Mouse (Mus musculus) G1E (cell line): ENCODE results near the gene Lypla2. TPM values are rescaled to one million over a fixed set of nuclear protein-coding genes. Genes with fewer than 3 reads are reported as not detected.

Source experiments
- ATAC-seq: 2 replicates; pipeline ENCODE4 v1.8.0; 2016; ENCODE audit warnings: mild to moderate bottlenecking; ENCODE audit not compliant: insufficient number of reproducible peaks, poor library complexity, low FRiP score, severe bottlenecking; ENCODE audit errors: extremely low read depth
- DNase-seq: peaks from one replicate; pipeline ENCODE4 v3.0.0; 2012; ENCODE audit warnings: low spot score
- H3K27me3 ChIP-seq: 2 replicates; pipeline ENCODE4 v1.6.1; 2012; ENCODE audit warnings: mild to moderate bottlenecking, low read length, inconsistent platforms; ENCODE audit not compliant: insufficient read depth
- H3K36me3 ChIP-seq: replicated peaks from 2 replicates; pipeline ENCODE3; 2012; ENCODE audit warnings: mild to moderate bottlenecking, inconsistent platforms
- H3K4me1 ChIP-seq: 2 replicates; pipeline ENCODE4 v1.6.1; 2012; ENCODE audit warnings: low read depth, low read length, inconsistent platforms, mixed read lengths; ENCODE audit not compliant: insufficient read depth
- H3K4me3 ChIP-seq: 2 replicates; pipeline ENCODE4 v1.5.1; 2012; ENCODE audit warnings: low read depth, mild to moderate bottlenecking, inconsistent platforms, low read length, moderate library complexity, mixed read lengths
- H3K9me3 ChIP-seq: replicated peaks from 2 replicates; pipeline ENCODE4 v1.6.1; 2012; ENCODE audit warnings: inconsistent platforms
- CTCF ChIP-seq: IDR thresholded peaks from 2 replicates; pipeline ENCODE4 v1.5.1; 2012; ENCODE audit warnings: low read depth, low read length, inconsistent platforms, mixed read lengths
- GATA1 ChIP-seq: IDR thresholded peaks from 2 replicates; pipeline ENCODE4 v1.6.1; 2012; ENCODE audit warnings: borderline replicate concordance, low read length, inconsistent platforms, mixed read lengths
- GATA2 ChIP-seq: IDR thresholded peaks from 2 replicates; pipeline ENCODE4 v1.6.1; 2012; ENCODE audit warnings: low read depth, low read length, inconsistent platforms, borderline replicate concordance
- POLR2AphosphoS5 ChIP-seq: IDR thresholded peaks from 2 replicates; pipeline ENCODE4 v1.6.1; 2012; ENCODE audit warnings: low read depth, low read length, inconsistent platforms; ENCODE audit not compliant: insufficient replicate concordance
- TAL1 ChIP-seq: conservative IDR thresholded peaks from 2 replicates; pipeline ENCODE4 v1.6.1; 2012; ENCODE audit warnings: low read depth, low read length, inconsistent platforms, mixed read lengths
- polyA plus RNA-seq: library from polyadenylated mRNA; stranded (reverse); fragments of >175 nt; gene quantifications from 2 replicates; pipeline ENCODE4 v1.2.3, GENCODE M21; 2012
- total RNA-seq, 2 experiments: library from RNA; stranded (forward) in 1 of 2; stranded (reverse) in 1 of 2; fragments of 200-1000 nt in 1 of 2; fragments of >200 nt in 1 of 2; fragmentation: Nextera tagmentation in 1 of 2; gene quantifications; 2 replicates each; pipeline ENCODE4 v1.2.3; 2014 to 2017

The Lypla2 gene
- total and polyA plus RNA-seq, 3 experiments: 28.5 to 243 (median 53.9) TPM

- H3K27me3 ChIP-seq: no peaks in the 10 kb centered on the region
- no peaks in the 10 kb centered on the region for H3K9me3 ChIP-seq
- no peak for TF ChIP-seq GATA1
- DNase-seq (no peak), ATAC-seq (no peak)
- peaks cover 43% of the 10 kb centered on the region for H3K4me1 ChIP-seq
- no peak overlapping the region for H3K4me3 ChIP-seq
- H3K36me3 ChIP-seq: peaks cover 78% of the 10 kb centered on the region
Measured at GRCm38 (mm10) chr4:135961709-135962108, 10.7 kb downstream of the Lypla2 start.

- H3K36me3 ChIP-seq: peaks cover 78% of the 10 kb centered on the region
- ATAC-seq: no peak
Measured at GRCm38 (mm10) chr4:135960717-135961116, 11.7 kb downstream of the Lypla2 start.

DNA sequence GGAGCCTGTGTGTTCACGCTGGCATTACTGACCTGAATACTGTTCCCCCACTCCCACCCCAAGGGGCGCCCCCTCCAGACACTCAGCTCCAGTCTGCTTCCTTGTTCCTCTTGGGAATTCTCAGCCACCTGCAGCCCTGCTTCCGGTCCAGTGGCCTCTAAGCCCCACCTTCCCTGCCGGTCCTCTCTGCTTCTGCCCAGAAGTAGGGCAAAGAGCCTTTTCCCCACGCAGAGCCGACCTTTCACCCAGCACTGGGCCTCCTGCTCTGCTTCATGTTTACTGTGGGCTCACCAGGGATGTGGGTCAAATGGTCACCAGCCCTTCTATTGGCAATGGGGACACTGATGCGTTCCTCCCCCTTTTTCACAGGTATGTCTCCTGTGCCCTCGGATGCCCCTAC lies 14.1 kb downstream of the Lypla2 start:
- DNase-seq: no peak
- Histone ChIP-seq H3K9me3 (no peaks in the 10 kb centered on the region), H3K4me3 (no peak overlapping the region), H3K4me1 (peaks cover 26% of the 10 kb centered on the region), H3K27me3 (no peaks in the 10 kb centered on the region), H3K36me3 (peaks cover 87% of the 10 kb centered on the region)
- ATAC-seq: no peak
- TF ChIP-seq CTCF: no peak
- no peak for TF ChIP-seq TAL1
- TF ChIP-seq GATA2: no peak
- no peak for TF ChIP-seq POLR2AphosphoS5
- TF ChIP-seq GATA1: no peak

More at GRCm38 (mm10) chr4:135960717-135961116, 11.7 kb downstream of the Lypla2 start:
- Histone ChIP-seq H3K4me1 (peaks cover 39% of the 10 kb centered on the region), H3K4me3 (no peak overlapping the region), H3K9me3 (no peaks in the 10 kb centered on the region), H3K27me3 (no peaks in the 10 kb centered on the region)
- TF ChIP-seq CTCF (peak; percentile 98), GATA2 (no peak)
- peak; percentile 74 for DNase-seq

- TF ChIP-seq GATA2 (no peak), GATA1 (no peak), POLR2AphosphoS5 (no peak), CTCF (no peak), TAL1 (no peak)
- Histone ChIP-seq H3K36me3 (peaks cover 91% of the 10 kb centered on the region), H3K4me1 (peaks cover 15% of the 10 kb centered on the region; the same call in 1 of the 2 replicates), H3K9me3 (peaks cover 2% of the 10 kb centered on the region), H3K4me3 (no peak overlapping the region), H3K27me3 (no peaks in the 10 kb centered on the region)
- no peak for DNase-seq
- ATAC-seq: no peak
Measured at GRCm38 (mm10) chr4:135955886-135956285, 16.5 kb downstream of the Lypla2 start.

GRCm38 (mm10) chr4:135954241-135954640 lies 18.2 kb downstream of the Lypla2 start:
- H3K4me3 ChIP-seq: no peak overlapping the region
- ATAC-seq: no peak
- peaks cover 87% of the 10 kb centered on the region for H3K36me3 ChIP-seq
- no peaks in the 10 kb centered on the region for H3K27me3 ChIP-seq
- TF ChIP-seq POLR2AphosphoS5: no peak
- peak; percentile 96 for TF ChIP-seq CTCF
- no peak for TF ChIP-seq GATA2
- peaks cover 21% of the 10 kb centered on the region for H3K4me1 ChIP-seq
- H3K9me3 ChIP-seq: peaks cover 2% of the 10 kb centered on the region
- no peak for DNase-seq

DNA sequence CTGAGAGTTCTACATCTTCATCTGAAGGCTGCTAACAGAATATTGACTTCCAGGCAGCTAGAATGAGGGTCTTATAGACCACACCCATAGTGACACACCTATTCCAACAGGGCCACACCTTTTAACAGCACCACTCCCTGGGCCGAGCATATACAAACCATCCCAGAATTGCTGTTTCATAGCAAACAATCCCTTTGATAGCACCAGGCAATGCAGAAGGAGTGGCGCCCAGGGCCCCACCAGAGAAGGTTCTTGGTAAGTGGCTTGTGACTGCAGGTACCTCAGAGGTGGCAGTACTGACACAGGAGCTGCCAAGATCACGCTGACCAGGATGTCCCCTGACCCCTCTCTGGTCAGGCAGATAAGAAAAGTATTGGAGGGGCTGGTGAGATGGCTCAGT lies 19.2 kb downstream of the Lypla2 start:
- Histone ChIP-seq H3K9me3 (peaks cover 2% of the 10 kb centered on the region), H3K27me3 (no peaks in the 10 kb centered on the region), H3K4me3 (no peak overlapping the region), H3K4me1 (peaks cover 28% of the 10 kb centered on the region), H3K36me3 (peaks cover 85% of the 10 kb centered on the region)
- ATAC-seq (no peak), DNase-seq (no peak)
- no peak for TF ChIP-seq POLR2AphosphoS5
- no peak for TF ChIP-seq CTCF
- TF ChIP-seq TAL1: no peak
- no peak for TF ChIP-seq GATA2
- no peak for TF ChIP-seq GATA1

DNA sequence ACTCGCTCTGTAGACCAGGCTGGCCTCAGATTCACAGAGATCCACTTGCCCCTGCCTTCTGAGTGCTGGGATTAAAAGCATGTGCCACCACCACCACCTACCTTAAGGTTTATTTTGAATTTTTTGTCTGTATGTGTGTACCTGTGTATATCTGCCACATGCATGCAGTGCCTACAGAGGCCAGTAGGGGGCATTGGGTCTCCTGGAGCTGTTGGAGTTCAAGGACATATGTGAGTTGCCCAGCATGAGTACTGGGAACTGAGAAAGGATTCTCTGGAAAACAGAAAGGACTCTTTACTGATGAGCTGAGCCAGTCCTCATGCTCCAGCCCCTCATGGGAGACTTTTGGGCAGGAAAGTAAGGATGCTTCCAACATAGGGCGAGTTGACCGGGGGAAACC lies 20.9 kb downstream of the Lypla2 start:
- Histone ChIP-seq H3K27me3 (no peaks in the 10 kb centered on the region), H3K36me3 (peaks cover 75% of the 10 kb centered on the region), H3K4me1 (peaks cover 37% of the 10 kb centered on the region), H3K4me3 (no peak overlapping the region), H3K9me3 (peaks cover 2% of the 10 kb centered on the region)
- no peak for DNase-seq
- ATAC-seq: no peak
- no peak for TF ChIP-seq GATA2
- no peak for TF ChIP-seq GATA1
- no peak for TF ChIP-seq CTCF
- TF ChIP-seq POLR2AphosphoS5: no peak
- TF ChIP-seq TAL1: no peak
